Mouse (Mus musculus): Measurements from ENCODE around the gene Tcap. TPM values are rescaled to one million over a fixed set of nuclear protein-coding genes. Genes with fewer than 3 reads are reported as not detected.

The Tcap gene
- polyA plus RNA-seq, 1 experiment from 2014 or later, result not detected

DNA sequence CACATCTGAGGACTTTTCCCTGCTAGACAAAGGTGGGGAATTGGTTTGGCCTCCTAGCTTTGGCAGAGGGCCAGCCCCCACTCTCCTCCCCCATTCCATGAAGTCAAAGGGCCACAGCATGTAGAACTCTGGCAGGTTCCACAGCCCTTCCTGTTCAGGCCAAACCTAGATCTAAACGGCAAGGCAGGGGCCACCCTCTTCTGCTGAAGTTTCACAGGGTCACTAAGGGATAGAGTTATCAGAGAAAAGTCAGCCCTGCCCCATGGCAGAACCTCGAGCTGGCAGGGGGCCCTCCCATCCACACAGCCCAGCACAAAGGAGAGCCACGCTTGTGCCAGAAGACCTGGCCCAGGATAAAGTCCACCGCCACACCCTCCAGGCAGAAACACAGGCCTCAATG is 11.4 kb downstream of the Tcap start:
- DNase-seq, result no peak
- Histone ChIP-seq H3K4me3 (ENCODE audit: low read depth, low read length) (no peak overlapping the region), H3K4me2 (no peak overlapping the region), H3K27me3 (ENCODE audit: insufficient read depth, low read length) (peaks cover 6% of the 10 kb centered on the region; the same call in 1 of the 2 replicates), H3K27ac (ENCODE audit: low read depth) (peak overlapping the region; percentile 83), H3K9ac (peak overlapping the region; percentile 20; the same call in 1 of the 2 replicates), H3K36me3 (ENCODE audit: insufficient read depth) (no peaks in the 10 kb centered on the region), H3K9me3 (ENCODE audit: low read depth, low read length) (no peaks in the 10 kb centered on the region), H3K4me1 (ENCODE audit: insufficient read depth) (peaks cover 24% of the 10 kb centered on the region)
- 46% methylated on average over 4 of the region's 4 CpGs for WGBS
- TF ChIP-seq CTCF (IDR thresholded peaks at IDR 0.05; ENCODE audit: low read depth), result no peak
- no peak for ATAC-seq (ENCODE audit: insufficient read depth)

DNA sequence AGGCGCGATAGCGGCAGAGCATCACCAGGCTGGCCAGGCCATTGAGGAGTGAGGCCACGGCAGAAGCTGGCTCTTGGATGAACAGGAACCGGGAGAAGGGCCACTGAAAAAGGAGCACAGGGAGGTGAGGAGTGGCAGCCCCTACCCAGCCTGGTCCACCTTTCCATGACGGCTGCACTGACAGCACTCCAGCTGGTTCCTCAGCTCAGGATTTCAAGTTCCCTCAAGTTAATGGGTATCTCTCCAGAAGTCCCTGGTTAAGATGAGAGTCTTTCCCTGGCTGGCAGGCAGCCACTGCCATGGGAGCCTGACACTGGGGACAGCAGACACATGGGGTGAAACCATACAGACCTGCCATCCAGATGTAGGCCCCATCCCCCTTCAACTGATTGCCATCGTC is 14.3 kb downstream of the Tcap start:
- Histone ChIP-seq H3K36me3 (ENCODE audit: insufficient read depth) (no peaks in the 10 kb centered on the region), H3K9me3 (ENCODE audit: low read depth, low read length) (no peaks in the 10 kb centered on the region), H3K27ac (ENCODE audit: low read depth) (no peak overlapping the region), H3K4me3 (ENCODE audit: low read depth, low read length) (no peak overlapping the region), H3K4me1 (ENCODE audit: insufficient read depth) (peaks cover 26% of the 10 kb centered on the region), H3K4me2 (no peak overlapping the region), H3K27me3 (ENCODE audit: insufficient read depth, low read length) (no peaks in the 10 kb centered on the region), H3K9ac (no peak overlapping the region)
- TF ChIP-seq CTCF (IDR thresholded peaks at IDR 0.05; ENCODE audit: low read depth), result no peak
- no peak for ATAC-seq (ENCODE audit: insufficient read depth)
- no peak for DNase-seq
- WGBS, result 92% methylated on average over 7 of the region's 7 CpGs

DNA sequence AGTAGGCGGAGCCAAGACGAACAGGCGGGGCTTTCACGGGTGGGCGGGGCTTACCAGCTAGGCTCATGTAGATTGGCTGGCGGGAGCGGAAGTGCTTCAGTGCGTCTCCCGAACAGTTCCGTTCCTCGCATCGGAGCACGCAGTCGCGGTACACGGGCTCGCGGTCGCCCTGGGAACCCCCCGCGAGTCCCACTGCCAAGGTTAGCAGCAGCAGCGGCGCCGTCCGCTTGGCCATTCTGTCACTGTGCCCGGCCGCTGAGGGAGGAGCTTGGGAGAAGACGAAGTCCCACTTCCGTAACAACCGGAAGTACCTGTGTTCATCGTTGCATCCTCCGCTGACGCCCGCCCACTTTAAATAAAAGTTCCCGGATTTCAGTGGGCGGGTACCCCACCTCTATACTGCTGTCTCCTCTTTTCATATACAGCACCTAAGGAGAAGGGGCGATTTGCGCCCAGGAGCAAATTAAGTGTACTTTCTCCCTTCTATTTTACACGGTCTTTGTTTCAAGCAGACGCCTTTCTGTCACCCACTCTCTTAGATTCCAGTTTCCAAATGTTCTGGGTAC is 16.6 kb downstream of the Tcap start, which contains the start of gene Pgap3:
Gene Pgap3 (minus strand): TSS at position 330 of the 566 bp plus-strand sequence.
- Histone ChIP-seq H3K36me3 (ENCODE audit: insufficient read depth) (no peaks in the 10 kb centered on the region), H3K9ac (peak within 1 kb of the TSS; percentile 65), H3K27ac (ENCODE audit: low read depth) (peak within 1 kb of the TSS; percentile 97), H3K9me3 (ENCODE audit: low read depth, low read length) (no peaks in the 10 kb centered on the region), H3K4me1 (ENCODE audit: insufficient read depth) (peaks cover 7% of the 10 kb centered on the region; the same call in 1 of the 2 replicates), H3K4me2 (peak within 1 kb of the TSS; percentile 56), H3K27me3 (ENCODE audit: insufficient read depth, low read length) (no peaks in the 10 kb centered on the region), H3K4me3 (ENCODE audit: low read depth, low read length) (peak within 1 kb of the TSS; percentile 58)
- under 1% methylated on average over 40 of the region's 40 CpGs for WGBS
- DNase-seq (peak; percentile 95), ATAC-seq (ENCODE audit: insufficient read depth) (peak; percentile 89)
- TF ChIP-seq CTCF (IDR thresholded peaks at IDR 0.05; ENCODE audit: low read depth), result no peak

DNA sequence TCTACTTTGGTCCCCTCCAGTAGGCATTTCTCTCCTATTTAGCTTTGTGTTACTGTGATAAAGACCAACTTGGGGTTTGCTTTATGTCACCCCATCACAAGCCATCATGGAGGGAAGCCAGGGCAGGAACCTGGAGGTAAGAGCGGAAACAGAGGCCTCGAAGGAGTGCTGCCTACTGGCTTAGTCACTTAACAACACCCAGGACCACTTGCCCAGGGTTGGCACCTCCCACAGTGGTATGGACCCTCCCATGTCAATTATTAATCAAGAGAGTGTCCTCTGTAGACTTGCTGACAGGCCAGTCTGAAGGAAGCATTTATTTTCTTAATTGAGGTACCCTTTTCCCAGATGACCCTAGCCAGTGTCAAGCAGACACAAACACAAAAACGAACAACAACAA is 17.2 kb downstream of the Tcap start:
- H3K27me3 ChIP-seq (ENCODE audit: insufficient read depth, low read length), result no peaks in the 10 kb centered on the region
- no peak for TF ChIP-seq CTCF (IDR thresholded peaks at IDR 0.05; ENCODE audit: low read depth)
- H3K4me2 ChIP-seq, result peak overlapping the region; percentile 56
- peak overlapping the region; percentile 65 for H3K9ac ChIP-seq
- 42% methylated on average over 3 of the region's 3 CpGs for WGBS
- no peaks in the 10 kb centered on the region for H3K9me3 ChIP-seq (ENCODE audit: low read depth, low read length)
- ATAC-seq (ENCODE audit: insufficient read depth) (no peak), DNase-seq (no peak)
- no peaks in the 10 kb centered on the region for H3K36me3 ChIP-seq (ENCODE audit: insufficient read depth)
- H3K4me3 ChIP-seq (ENCODE audit: low read depth, low read length), result peak overlapping the region; percentile 58
- peaks cover 7% of the 10 kb centered on the region; the same call in 1 of the 2 replicates for H3K4me1 ChIP-seq (ENCODE audit: insufficient read depth)
- H3K27ac ChIP-seq (ENCODE audit: low read depth), result peak overlapping the region; percentile 97

DNA sequence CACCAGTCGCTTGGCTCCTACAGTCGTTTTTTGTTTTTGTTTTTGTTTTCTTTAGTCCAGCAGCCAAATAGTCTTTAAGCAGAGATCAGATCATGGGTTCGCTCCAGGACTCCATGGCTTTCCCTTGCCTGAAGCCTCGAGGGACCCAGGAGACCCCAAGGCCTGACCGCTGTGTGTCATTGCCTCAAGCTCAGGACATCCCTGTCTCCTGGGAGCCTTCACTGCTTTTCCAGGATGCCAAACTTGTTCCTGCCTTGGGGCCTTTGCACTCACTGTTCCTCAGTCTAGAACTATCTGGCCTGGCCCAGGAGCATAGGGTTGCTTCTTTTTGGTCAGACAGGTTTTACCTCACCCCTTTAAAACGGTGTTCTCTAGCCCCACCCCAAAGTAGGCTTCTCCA is 23.0 kb downstream of the Tcap start:
- H3K27ac ChIP-seq (ENCODE audit: low read depth), result no peak overlapping the region

DNA sequence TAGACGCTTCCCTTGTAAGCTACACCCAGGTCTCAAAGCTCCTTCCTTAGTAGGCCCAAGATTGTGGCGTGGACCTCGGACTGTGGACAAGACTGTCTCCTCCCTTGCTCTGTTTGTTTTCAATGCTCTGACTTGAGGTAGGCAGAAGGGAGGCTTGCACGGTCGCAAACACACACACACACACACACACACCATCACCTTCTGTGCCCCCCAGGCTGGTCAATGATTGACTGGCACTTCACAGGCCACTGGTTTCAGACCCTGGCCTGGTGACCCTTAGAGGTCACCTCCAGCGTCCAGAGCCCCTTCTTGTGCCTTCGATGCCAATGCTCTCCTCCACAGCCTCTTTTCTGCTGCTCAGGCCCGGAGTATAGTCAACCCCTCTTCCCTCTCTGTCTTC is 25.3 kb downstream of the Tcap start:
- ATAC-seq (ENCODE audit: insufficient read depth) (peak; percentile 9; the same call in 1 of the 2 replicates), DNase-seq (no peak)
- Histone ChIP-seq H3K4me1 (ENCODE audit: insufficient read depth) (peaks cover 15% of the 10 kb centered on the region), H3K4me2 (peak overlapping the region; percentile 51), H3K27ac (ENCODE audit: low read depth) (peak overlapping the region; percentile 86), H3K4me3 (ENCODE audit: low read depth, low read length) (0 out of 2 replicates have a peak overlapping the region, but pooled peaks have one; percentile 2), H3K9ac (peak overlapping the region; percentile 39), H3K27me3 (ENCODE audit: insufficient read depth, low read length) (no peaks in the 10 kb centered on the region), H3K9me3 (ENCODE audit: low read depth, low read length) (no peaks in the 10 kb centered on the region), H3K36me3 (ENCODE audit: insufficient read depth) (no peaks in the 10 kb centered on the region)
- no peak for TF ChIP-seq CTCF (IDR thresholded peaks at IDR 0.05; ENCODE audit: low read depth)
- WGBS, result 40% methylated on average over 8 of the region's 8 CpGs

More for the DNA sequence above, 23.0 kb downstream of the Tcap start:
- no peaks in the 10 kb centered on the region for H3K9me3 ChIP-seq (ENCODE audit: low read depth, low read length)
- TF ChIP-seq CTCF (IDR thresholded peaks at IDR 0.05; ENCODE audit: low read depth), result no peak
- no peak overlapping the region for H3K4me2 ChIP-seq
- no peak overlapping the region for H3K9ac ChIP-seq
- 64% methylated on average over 6 of the region's 6 CpGs for WGBS
- H3K4me1 ChIP-seq (ENCODE audit: insufficient read depth), result peaks cover 8% of the 10 kb centered on the region
- no peaks in the 10 kb centered on the region for H3K27me3 ChIP-seq (ENCODE audit: insufficient read depth, low read length)
- H3K4me3 ChIP-seq (ENCODE audit: low read depth, low read length), result no peak overlapping the region
- ATAC-seq (ENCODE audit: insufficient read depth) (no peak), DNase-seq (no peak)
- no peaks in the 10 kb centered on the region for H3K36me3 ChIP-seq (ENCODE audit: insufficient read depth)

DNA sequence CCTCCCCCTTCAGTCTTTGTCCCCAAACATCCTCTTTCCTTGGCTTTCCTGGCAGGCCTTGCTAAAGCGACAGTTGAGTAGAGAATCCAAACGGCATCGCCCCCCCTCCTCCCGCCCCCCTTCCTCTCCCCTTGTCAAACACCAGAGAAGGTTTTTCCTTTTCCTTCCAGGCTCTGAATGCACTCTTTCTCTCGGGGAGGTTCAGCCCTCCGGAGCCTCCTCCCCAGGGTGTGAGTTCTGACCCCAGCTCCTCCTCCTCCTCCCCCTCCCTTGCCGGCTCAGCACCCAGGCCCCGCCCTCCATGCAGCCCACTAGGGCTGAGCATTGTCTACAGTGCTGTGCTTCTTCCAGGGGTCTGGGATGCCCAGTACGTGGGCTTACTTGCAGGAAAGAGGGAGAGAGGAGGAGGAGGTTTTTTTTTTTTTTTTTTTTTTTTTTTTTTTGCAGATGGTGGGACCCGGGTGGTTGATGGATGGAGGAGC is 25.8 kb downstream of the Tcap start:
- ATAC-seq (ENCODE audit: insufficient read depth) (peak; percentile 68; the same call in 1 of the 2 replicates), DNase-seq (peak; percentile 80)
- WGBS, result under 1% methylated on average over 10 of the region's 10 CpGs
- Histone ChIP-seq H3K4me3 (ENCODE audit: low read depth, low read length) (0 out of 2 replicates have a peak overlapping the region, but pooled peaks have one; percentile 2), H3K27ac (ENCODE audit: low read depth) (peak overlapping the region; percentile 86), H3K4me2 (peak overlapping the region; percentile 51), H3K36me3 (ENCODE audit: insufficient read depth) (no peaks in the 10 kb centered on the region), H3K9me3 (ENCODE audit: low read depth, low read length) (no peaks in the 10 kb centered on the region), H3K27me3 (ENCODE audit: insufficient read depth, low read length) (no peaks in the 10 kb centered on the region), H3K9ac (peak overlapping the region; percentile 39), H3K4me1 (ENCODE audit: insufficient read depth) (peaks cover 16% of the 10 kb centered on the region)
- TF ChIP-seq CTCF (IDR thresholded peaks at IDR 0.05; ENCODE audit: low read depth), result no peak

Measured in lung, embryonic 14.5 days (tissue).